Mouse (Mus musculus): ENCODE results near the gene Fam171a1.

The Fam171a1 gene

GRCm38 (mm10) chr2:3138308-3138707 is 24.3 kb downstream of the Fam171a1 start:
- no peak for DNase-seq (ENCODE audit: low spot score in 2 of 2)

GRCm38 (mm10) chr2:3139065-3139464 is 25.0 kb downstream of the Fam171a1 start:
- no peak for DNase-seq (ENCODE audit: low spot score in 2 of 2)

- DNase-seq (ENCODE audit: low spot score in 2 of 2), result no peak
These were observed 25.6 kb downstream of the Fam171a1 start for GRCm38 (mm10) chr2:3139578-3139977.

GRCm38 (mm10) chr2:3140585-3140984 is 26.6 kb downstream of the Fam171a1 start:
- DNase-seq (ENCODE audit: low spot score in 2 of 2), result no peak

- DNase-seq (ENCODE audit: low spot score in 2 of 2), result no peak
These were observed 27.8 kb downstream of the Fam171a1 start for GRCm38 (mm10) chr2:3141804-3142203.

- DNase-seq (ENCODE audit: low spot score in 2 of 2), result no peak
These were observed 30.3 kb downstream of the Fam171a1 start for GRCm38 (mm10) chr2:3144291-3144690.

GRCm38 (mm10) chr2:3147550-3148157 is 33.6 kb downstream of the Fam171a1 start:
- DNase-seq (ENCODE audit: low spot score in 2 of 2), result no peak

- DNase-seq (ENCODE audit: low spot score in 2 of 2), result no peak
These were observed 34.7 kb downstream of the Fam171a1 start for GRCm38 (mm10) chr2:3148731-3149130.

GRCm38 (mm10) chr2:3150324-3150723 is 36.3 kb downstream of the Fam171a1 start:
- no peak for DNase-seq (ENCODE audit: low spot score in 2 of 2)

GRCm38 (mm10) chr2:3151336-3151735 is 37.3 kb downstream of the Fam171a1 start:
- DNase-seq (ENCODE audit: low spot score in 2 of 2), result no peak

GRCm38 (mm10) chr2:3154091-3154665 is 40.2 kb downstream of the Fam171a1 start:
- DNase-seq (ENCODE audit: low spot score in 2 of 2), result no peak

GRCm38 (mm10) chr2:3154986-3155385 is 41.0 kb downstream of the Fam171a1 start:
- no peak for DNase-seq (ENCODE audit: low spot score in 2 of 2)

GRCm38 (mm10) chr2:3157030-3157429 is 43.0 kb downstream of the Fam171a1 start:
- no peak for DNase-seq (ENCODE audit: low spot score in 2 of 2)

- DNase-seq (ENCODE audit: low spot score in 2 of 2), result no peak
These were observed 43.8 kb downstream of the Fam171a1 start for GRCm38 (mm10) chr2:3157661-3158344.

- no peak for DNase-seq (ENCODE audit: low spot score in 2 of 2)
These were observed 44.8 kb downstream of the Fam171a1 start for GRCm38 (mm10) chr2:3158682-3159412.

GRCm38 (mm10) chr2:3161578-3161977 is 47.6 kb downstream of the Fam171a1 start:
- DNase-seq (ENCODE audit: low spot score in 2 of 2), result no peak

- no peak for DNase-seq (ENCODE audit: low spot score in 2 of 2)
These were observed 49.6 kb downstream of the Fam171a1 start for GRCm38 (mm10) chr2:3163501-3164076.

GRCm38 (mm10) chr2:3165037-3165600 is 51.1 kb downstream of the Fam171a1 start:
- DNase-seq (ENCODE audit: low spot score in 2 of 2), result no peak

GRCm38 (mm10) chr2:3165890-3166605 is 52.0 kb downstream of the Fam171a1 start:
- DNase-seq (ENCODE audit: low spot score in 2 of 2), result no peak

- no peak for DNase-seq (ENCODE audit: low spot score in 2 of 2)
These were observed 54.8 kb downstream of the Fam171a1 start for GRCm38 (mm10) chr2:3168719-3169402.

- no peak for DNase-seq (ENCODE audit: low spot score in 2 of 2)
These were observed 55.4 kb downstream of the Fam171a1 start for GRCm38 (mm10) chr2:3169403-3169747.
